Mouse (Mus musculus): ENCODE measurements around the gene Dnase1l2. TPM values are rescaled to one million over a fixed set of nuclear protein-coding genes. Genes with fewer than 3 reads are reported as not detected.

Gene Dnase1l2
- polyA plus RNA-seq, 1 experiment from 2014 or later: 6.1 TPM

DNA sequence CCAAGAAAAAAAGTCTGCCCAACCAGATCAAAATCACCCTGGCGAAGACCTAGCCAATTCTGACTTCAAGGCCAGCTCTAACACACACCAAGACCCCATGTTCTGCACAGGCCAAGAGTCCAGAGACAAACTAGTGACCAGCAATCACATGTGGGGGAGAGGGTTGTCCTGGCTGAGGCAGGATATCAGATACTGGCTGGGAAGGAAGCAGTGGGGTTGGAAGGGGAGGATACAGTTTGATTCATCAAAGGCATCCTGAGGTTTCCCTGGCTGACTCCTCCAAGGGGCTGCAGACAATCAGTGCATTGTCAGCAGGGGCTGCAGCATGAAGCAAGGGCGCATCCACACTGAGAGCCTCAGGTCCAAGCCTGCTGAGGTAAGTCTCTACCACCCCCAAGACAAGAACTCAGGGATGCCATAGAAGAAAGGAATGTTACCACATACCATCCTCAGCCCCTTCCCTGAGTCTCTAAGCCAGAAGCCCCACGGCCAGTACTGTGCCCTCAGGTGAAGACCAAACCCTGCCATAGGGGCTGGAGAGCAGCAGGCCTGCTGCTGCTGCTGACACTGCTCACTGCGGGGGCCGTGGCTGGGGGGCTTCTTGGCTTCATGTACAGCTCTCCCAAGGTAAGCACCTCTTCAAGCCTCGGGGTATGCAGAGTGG, 30.8 kb upstream of the Dnase1l2 start, which contains the start of gene Bricd5:
Bricd5 (plus strand) TSS at position 273 of the 664 bp plus-strand sequence.
- H3K27ac ChIP-seq (ENCODE audit: low read depth, low read length): peak within 1 kb of the TSS; percentile 23; the same call in 1 of the 2 replicates

DNA sequence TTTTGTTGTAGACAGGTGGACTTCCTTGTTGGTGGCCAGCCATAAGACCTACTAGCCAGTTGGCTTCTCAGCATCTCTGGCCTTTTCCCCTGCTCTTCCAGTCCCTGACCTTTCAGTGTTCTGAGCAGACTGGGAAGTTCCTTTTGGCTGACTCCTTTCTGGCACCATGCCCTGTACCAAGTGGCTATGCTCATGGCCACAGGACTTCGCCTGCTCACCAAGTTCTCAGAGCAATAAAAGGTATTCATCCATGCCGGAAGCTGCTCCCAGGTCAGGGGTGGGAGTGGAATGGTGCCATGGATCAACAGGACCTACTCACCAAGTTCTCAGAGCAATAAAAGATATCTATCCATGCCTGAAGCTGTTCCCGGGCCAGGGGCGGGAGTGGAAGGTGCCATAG, 29.6 kb upstream of the Dnase1l2 start:
- peaks cover 31% of the 10 kb centered on the region for H3K4me1 ChIP-seq (ENCODE audit: control insufficient read depth, insufficient read depth, low read depth, low read length)

More for the DNA sequence above, 30.8 kb upstream of the Dnase1l2 start, which contains the start of gene Bricd5:
- Histone ChIP-seq H3K4me3 (ENCODE audit: low read length) (no peak within 1 kb of the TSS), H3K9me3 (ENCODE audit: control insufficient read depth, low read length) (no peaks in the 10 kb centered on the region), H3K9ac (ENCODE audit: low read depth, low read length) (0 out of 2 replicates have a peak within 1 kb of the TSS, but pooled peaks have one; percentile 22), H3K4me1 (ENCODE audit: control insufficient read depth, insufficient read depth, low read depth, low read length) (peaks cover 39% of the 10 kb centered on the region), H3K27me3 (replicated peaks; ENCODE audit: control insufficient read depth, insufficient read depth, low read length) (no peaks in the 10 kb centered on the region), H3K4me2 (ENCODE audit: low read length) (no peak within 1 kb of the TSS; the same call in 1 of the 2 replicates), H3K36me3 (ENCODE audit: control insufficient read depth, insufficient read depth, low read length) (peaks cover 20% of the 10 kb centered on the region)
- no peak for ATAC-seq
- 77% methylated on average over 6 of the region's 6 CpGs for WGBS

DNA sequence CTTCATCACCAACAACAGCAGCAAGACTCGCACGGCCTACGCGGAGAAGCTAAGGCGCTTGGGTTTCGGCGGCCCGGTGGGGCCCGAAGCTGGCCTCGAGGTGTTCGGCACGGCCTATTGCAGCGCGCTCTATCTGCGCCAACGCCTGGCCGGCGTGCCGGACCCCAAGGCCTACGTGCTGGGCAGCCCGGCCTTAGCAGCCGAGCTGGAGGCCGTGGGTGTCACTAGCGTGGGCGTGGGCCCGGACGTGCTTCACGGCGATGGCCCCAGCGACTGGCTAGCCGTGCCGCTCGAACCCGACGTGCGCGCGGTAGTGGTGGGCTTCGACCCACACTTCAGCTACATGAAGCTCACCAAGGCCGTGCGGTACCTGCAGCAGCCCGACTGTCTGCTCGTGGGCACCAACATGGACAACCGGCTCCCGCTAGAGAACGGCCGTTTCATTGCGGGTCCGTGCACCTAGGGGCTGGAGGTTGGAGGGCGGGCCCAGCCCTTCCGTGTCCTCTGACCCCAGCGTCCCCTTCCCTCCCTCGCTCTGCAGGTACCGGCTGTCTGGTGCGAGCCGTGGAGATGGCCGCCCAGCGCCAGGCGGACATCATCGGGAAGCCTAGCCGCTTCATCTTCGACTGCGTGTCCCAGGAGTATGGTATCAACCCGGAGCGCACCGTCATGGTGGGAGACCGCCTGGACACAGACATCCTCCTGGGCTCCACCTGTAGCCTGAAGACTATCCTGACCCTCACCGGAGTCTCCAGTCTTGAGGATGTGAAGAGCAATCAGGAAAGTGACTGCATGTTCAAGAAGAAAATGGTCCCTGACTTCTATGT, 28.0 kb upstream of the Dnase1l2 start:
- H3K4me3 ChIP-seq (ENCODE audit: low read length): peak overlapping the region; percentile 67
- H3K4me2 ChIP-seq (ENCODE audit: low read length): peak overlapping the region; percentile 99
- H3K9me3 ChIP-seq (ENCODE audit: control insufficient read depth, low read length): no peaks in the 10 kb centered on the region
- H3K4me1 ChIP-seq (ENCODE audit: control insufficient read depth, insufficient read depth, low read depth, low read length): peaks cover 29% of the 10 kb centered on the region
- ATAC-seq: peak; percentile 1; the same call in 1 of the 2 replicates
- H3K27ac ChIP-seq (ENCODE audit: low read depth, low read length): peak overlapping the region; percentile 88
- under 1% methylated on average over 68 of the region's 68 CpGs for WGBS
- H3K27me3 ChIP-seq (replicated peaks; ENCODE audit: control insufficient read depth, insufficient read depth, low read length): no peaks in the 10 kb centered on the region
- H3K9ac ChIP-seq (ENCODE audit: low read depth, low read length): peak overlapping the region; percentile 78
- peaks cover 14% of the 10 kb centered on the region for H3K36me3 ChIP-seq (ENCODE audit: control insufficient read depth, insufficient read depth, low read length)

More for the DNA sequence above, 29.6 kb upstream of the Dnase1l2 start:
- peaks cover 20% of the 10 kb centered on the region for H3K36me3 ChIP-seq (ENCODE audit: control insufficient read depth, insufficient read depth, low read length)
- H3K4me3 ChIP-seq (ENCODE audit: low read length): no peak overlapping the region
- H3K9ac ChIP-seq (ENCODE audit: low read depth, low read length): no peak overlapping the region
- H3K27ac ChIP-seq (ENCODE audit: low read depth, low read length): no peak overlapping the region
- H3K9me3 ChIP-seq (ENCODE audit: control insufficient read depth, low read length): no peaks in the 10 kb centered on the region
- no peak for ATAC-seq
- H3K27me3 ChIP-seq (replicated peaks; ENCODE audit: control insufficient read depth, insufficient read depth, low read length): no peaks in the 10 kb centered on the region
- 77% methylated on average over 4 of the region's 4 CpGs for WGBS
- H3K4me2 ChIP-seq (ENCODE audit: low read length): peak overlapping the region; percentile 99

DNA sequence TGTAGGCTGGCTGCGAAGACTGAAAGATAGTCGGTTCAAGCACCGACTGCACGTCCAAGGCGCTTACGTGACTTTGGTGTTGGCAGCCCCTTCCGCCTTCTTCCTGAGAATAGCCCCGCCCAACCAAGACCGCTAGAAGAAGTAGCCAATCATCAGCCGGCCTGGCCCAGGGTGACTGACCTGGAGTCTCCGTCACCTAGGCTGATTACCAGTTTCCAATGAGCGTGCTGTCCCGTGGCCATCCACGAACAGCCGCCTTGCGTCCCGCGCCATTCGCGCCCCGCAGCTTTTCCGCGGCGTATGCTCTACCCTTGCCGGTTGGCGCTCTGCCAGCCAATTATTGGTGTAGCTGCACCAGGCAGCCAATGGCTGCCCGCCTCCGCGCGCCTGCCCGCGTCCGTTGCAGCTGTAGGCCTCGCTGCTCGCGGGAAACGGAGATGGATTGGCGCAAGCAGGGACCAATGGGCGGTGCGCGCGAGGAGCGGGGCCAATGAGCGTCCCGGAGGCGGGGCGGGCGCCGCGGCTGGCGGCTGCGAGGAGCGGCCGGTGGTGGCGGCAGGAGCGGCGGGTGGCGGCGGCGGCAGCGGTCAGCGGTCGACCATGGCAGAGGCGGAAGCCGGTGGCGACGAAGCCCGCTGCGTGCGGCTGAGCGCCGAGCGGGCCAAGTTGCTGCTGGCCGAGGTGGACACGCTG, 27.2 kb upstream of the Dnase1l2 start, which contains the start of the genes E4f1 and Pgp:
E4f1 (minus strand) TSS at position 404 of the 693 bp plus-strand sequence.
Pgp (plus strand) TSS at position 483 of the 693 bp plus-strand sequence.
- Histone ChIP-seq H3K4me2 (ENCODE audit: low read length) (peak within 1 kb of the TSS; percentile 99), H3K27me3 (replicated peaks; ENCODE audit: control insufficient read depth, insufficient read depth, low read length) (no peaks in the 10 kb centered on the region), H3K27ac (ENCODE audit: low read depth, low read length) (peak within 1 kb of the TSS; percentile 88), H3K4me3 (ENCODE audit: low read length) (peak within 1 kb of the TSS; percentile 67), H3K9me3 (ENCODE audit: control insufficient read depth, low read length) (no peaks in the 10 kb centered on the region), H3K36me3 (ENCODE audit: control insufficient read depth, insufficient read depth, low read length) (peaks cover 7% of the 10 kb centered on the region; the same call in 1 of the 2 replicates), H3K4me1 (ENCODE audit: control insufficient read depth, insufficient read depth, low read depth, low read length) (peaks cover 29% of the 10 kb centered on the region), H3K9ac (ENCODE audit: low read depth, low read length) (peak within 1 kb of the TSS; percentile 78)
- ATAC-seq: peak; percentile 97
- WGBS: under 1% methylated on average over 66 of the region's 75 CpGs

DNA sequence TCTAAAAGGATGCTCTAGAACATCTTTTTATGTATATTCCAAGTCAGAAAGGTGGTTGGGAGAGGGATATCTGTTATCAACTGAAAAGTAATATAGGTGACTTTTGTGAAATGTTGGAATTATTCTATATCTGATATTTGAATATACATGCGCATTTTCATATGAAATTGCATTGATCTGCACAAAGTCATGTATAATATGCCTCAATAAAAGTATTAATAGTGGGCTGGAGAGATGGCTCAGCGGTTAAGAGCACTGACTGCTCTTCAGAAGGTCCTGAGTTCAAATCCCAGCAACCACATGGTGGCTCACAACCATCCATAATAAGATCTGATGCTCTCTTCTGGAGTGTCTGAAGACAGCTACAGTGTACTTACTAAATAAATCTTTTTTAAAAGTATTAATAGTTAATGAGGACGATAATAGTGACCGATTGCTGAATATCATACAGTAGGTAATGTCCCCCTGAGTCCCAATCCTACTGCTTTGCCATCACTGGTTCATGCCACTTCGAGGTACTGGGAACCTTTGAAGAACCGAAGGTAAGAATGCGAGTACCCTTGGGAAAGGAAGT, 26.5 kb upstream of the Dnase1l2 start:
- WGBS: 20% methylated on average over 7 of the region's 7 CpGs
- Histone ChIP-seq H3K36me3 (ENCODE audit: control insufficient read depth, insufficient read depth, low read length) (peaks cover under 1% of the 10 kb centered on the region; the same call in 1 of the 2 replicates), H3K9me3 (ENCODE audit: control insufficient read depth, low read length) (no peaks in the 10 kb centered on the region), H3K4me1 (ENCODE audit: control insufficient read depth, insufficient read depth, low read depth, low read length) (peaks cover 29% of the 10 kb centered on the region), H3K27me3 (replicated peaks; ENCODE audit: control insufficient read depth, insufficient read depth, low read length) (no peaks in the 10 kb centered on the region), H3K4me2 (ENCODE audit: low read length) (peak overlapping the region; percentile 99), H3K4me3 (ENCODE audit: low read length) (peak overlapping the region; percentile 67), H3K9ac (ENCODE audit: low read depth, low read length) (peak overlapping the region; percentile 78), H3K27ac (ENCODE audit: low read depth, low read length) (peak overlapping the region; percentile 88)
- ATAC-seq: no peak

DNA sequence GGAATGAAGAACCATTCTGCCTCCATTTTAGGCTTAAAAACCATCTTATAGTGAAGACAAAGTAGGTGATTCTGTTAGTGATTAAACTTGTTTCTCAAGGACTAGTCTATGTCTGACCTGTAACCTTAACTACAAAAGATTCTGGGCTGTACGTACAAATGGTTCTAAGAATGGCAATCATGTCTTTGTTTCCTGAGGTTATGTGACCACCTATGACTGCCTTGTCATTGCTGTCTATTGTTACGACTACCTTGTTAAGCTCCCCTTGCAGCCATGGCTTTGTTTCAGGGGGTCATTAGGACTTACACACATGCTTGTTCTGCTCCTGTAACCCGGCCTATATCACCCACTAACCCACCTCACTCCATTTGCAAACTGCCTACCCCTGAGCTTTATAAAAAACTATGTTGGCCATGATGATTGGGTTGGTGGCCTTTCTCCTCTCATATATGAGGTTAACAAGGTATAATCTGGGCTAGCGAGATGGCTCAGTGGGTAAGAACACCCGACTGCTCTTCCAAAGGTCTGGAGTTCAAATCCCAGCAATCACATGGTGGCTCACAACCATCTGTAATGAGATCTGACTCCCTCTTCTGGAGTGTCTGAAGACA, 25.8 kb upstream of the Dnase1l2 start:
- WGBS: 92% methylated on average over 5 of the region's 5 CpGs

DNA sequence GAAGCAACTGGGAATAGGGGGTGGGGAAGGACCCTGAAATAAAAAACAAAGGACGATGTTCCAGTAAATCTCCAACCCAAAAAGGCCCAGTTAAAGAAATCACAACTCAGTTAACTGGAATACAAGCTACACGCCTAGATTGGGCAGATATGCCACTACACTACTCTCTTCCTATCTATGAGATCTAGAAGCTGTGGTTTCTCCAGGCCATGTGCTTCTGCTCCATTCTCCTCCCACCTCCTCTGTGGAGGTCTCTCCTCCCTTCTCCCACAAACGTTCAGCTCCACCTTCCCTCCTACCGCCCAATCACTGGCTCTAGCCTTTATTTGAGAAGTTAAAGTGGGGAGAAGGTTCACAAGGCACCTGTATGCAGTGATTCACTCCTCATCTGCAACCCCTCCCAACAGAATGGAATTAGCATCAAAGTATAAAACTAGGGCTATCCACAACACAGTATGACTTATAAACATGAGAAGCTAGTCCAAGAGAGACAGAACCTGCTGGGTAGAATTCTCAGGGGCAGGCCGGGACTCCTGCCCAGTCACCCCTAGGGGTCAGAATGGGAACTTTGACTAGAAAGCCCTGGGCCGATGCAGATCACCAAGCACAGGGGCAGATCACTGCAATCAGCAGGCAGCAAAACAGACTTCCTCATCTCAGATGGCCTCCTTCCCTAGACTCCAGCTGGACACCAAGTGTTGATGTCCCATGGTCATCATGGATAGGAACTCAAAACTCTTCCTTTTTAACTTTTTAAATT, 20.6 kb upstream of the Dnase1l2 start:
- Histone ChIP-seq H3K9me3 (ENCODE audit: control insufficient read depth, low read length) (no peaks in the 10 kb centered on the region), H3K4me1 (ENCODE audit: control insufficient read depth, insufficient read depth, low read depth, low read length) (no peaks in the 10 kb centered on the region), H3K4me2 (ENCODE audit: low read length) (no peak overlapping the region), H3K36me3 (ENCODE audit: control insufficient read depth, insufficient read depth, low read length) (no peaks in the 10 kb centered on the region), H3K27ac (ENCODE audit: low read depth, low read length) (no peak overlapping the region), H3K27me3 (replicated peaks; ENCODE audit: control insufficient read depth, insufficient read depth, low read length) (no peaks in the 10 kb centered on the region), H3K9ac (ENCODE audit: low read depth, low read length) (no peak overlapping the region), H3K4me3 (ENCODE audit: low read length) (no peak overlapping the region)
- ATAC-seq: no peak
- 59% methylated on average over 6 of the region's 6 CpGs for WGBS

More for the DNA sequence above, 25.8 kb upstream of the Dnase1l2 start:
- no peak overlapping the region for H3K9ac ChIP-seq (ENCODE audit: low read depth, low read length)
- H3K36me3 ChIP-seq (ENCODE audit: control insufficient read depth, insufficient read depth, low read length): no peaks in the 10 kb centered on the region; the same call in 1 of the 2 replicates
- no peak overlapping the region for H3K4me3 ChIP-seq (ENCODE audit: low read length)
- H3K9me3 ChIP-seq (ENCODE audit: control insufficient read depth, low read length): no peaks in the 10 kb centered on the region
- no peak overlapping the region for H3K4me2 ChIP-seq (ENCODE audit: low read length)
- no peak for ATAC-seq
- H3K4me1 ChIP-seq (ENCODE audit: control insufficient read depth, insufficient read depth, low read depth, low read length): peaks cover 25% of the 10 kb centered on the region
- no peak overlapping the region for H3K27ac ChIP-seq (ENCODE audit: low read depth, low read length)
- H3K27me3 ChIP-seq (replicated peaks; ENCODE audit: control insufficient read depth, insufficient read depth, low read length): no peaks in the 10 kb centered on the region

DNA sequence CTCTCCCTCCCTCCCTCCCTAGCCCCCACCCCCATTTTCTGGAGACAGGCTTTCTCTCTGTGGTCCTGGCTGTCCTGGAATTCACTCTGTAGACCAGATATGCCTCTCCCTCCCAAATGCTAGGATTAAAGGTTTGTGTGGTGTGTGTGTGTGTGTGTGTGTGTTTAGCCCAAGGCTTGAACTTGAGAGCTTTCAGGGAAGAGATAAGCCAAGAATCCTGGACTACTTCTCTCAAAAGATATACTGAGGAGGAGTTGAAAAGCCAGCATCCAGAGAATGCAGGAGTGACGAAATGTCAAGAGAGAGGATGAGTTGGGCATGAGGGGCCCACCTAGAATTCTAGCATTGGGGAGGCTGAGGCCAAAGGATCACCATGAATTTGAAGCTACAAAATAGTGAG, 20.0 kb upstream of the Dnase1l2 start:
- Histone ChIP-seq H3K4me2 (ENCODE audit: low read length) (no peak overlapping the region), H3K4me3 (ENCODE audit: low read length) (no peak overlapping the region), H3K27ac (ENCODE audit: low read depth, low read length) (no peak overlapping the region), H3K9me3 (ENCODE audit: control insufficient read depth, low read length) (no peaks in the 10 kb centered on the region), H3K27me3 (replicated peaks; ENCODE audit: control insufficient read depth, insufficient read depth, low read length) (no peaks in the 10 kb centered on the region), H3K4me1 (ENCODE audit: control insufficient read depth, insufficient read depth, low read depth, low read length) (no peaks in the 10 kb centered on the region), H3K36me3 (ENCODE audit: control insufficient read depth, insufficient read depth, low read length) (no peaks in the 10 kb centered on the region), H3K9ac (ENCODE audit: low read depth, low read length) (no peak overlapping the region)
- WGBS: 87% methylated on average over 1 of the region's 1 CpGs
- no peak for ATAC-seq
